ENCODE assay signal across 13 mouse cellular contexts in genomic region chr16:12072573-12072972, GRCm38 (mm10).
"Had no signal": no experiment of that assay in that cellular context is flagged by ENCODE, and none has a peak within 500 bp of the region (broad histone marks: within the 10 kb centered on the region; RNA-seq: fewer than 3 reads in every experiment).

No protein-coding gene starts in this region.

- H3K27ac ChIP-seq: kidney, embryonic 15.5 days; limb, embryonic 15.5 days; liver, embryonic 12.5 days; lung, embryonic 15.5 days; midbrain, embryonic 12.5 days; neural tube, embryonic 13.5 days; stomach, postnatal 0 days had no signal

- H3K4me3 ChIP-seq: kidney, embryonic 15.5 days; limb, embryonic 15.5 days; liver, embryonic 12.5 days; lung, embryonic 15.5 days; midbrain, embryonic 12.5 days; neural tube, embryonic 13.5 days had no signal

- H3K27me3 ChIP-seq: kidney, embryonic 15.5 days; limb, embryonic 15.5 days; liver, embryonic 12.5 days; lung, embryonic 15.5 days; midbrain, embryonic 12.5 days; neural tube, embryonic 13.5 days had no signal

- ATAC-seq: liver, embryonic 12.5 days; midbrain, embryonic 16.5 days had no signal

- DNase-seq: kidney, adult 11 months; lung, postnatal 14 days; retina, postnatal 1 day; right cerebral cortex, postnatal 14 days; thymus, postnatal 4 days had no signal

- H3K4me1 ChIP-seq: liver, embryonic 12.5 days; neural tube, embryonic 13.5 days had no signal

- H3K36me3 ChIP-seq: kidney, embryonic 15.5 days; limb, embryonic 15.5 days; liver, embryonic 12.5 days; lung, embryonic 15.5 days; midbrain, embryonic 12.5 days; neural tube, embryonic 13.5 days had no signal

- H3K4me2 ChIP-seq: kidney, embryonic 15.5 days; limb, embryonic 15.5 days; liver, embryonic 12.5 days; lung, embryonic 15.5 days; midbrain, embryonic 12.5 days; neural tube, embryonic 13.5 days had no signal

- H3K9ac ChIP-seq: kidney, embryonic 15.5 days; limb, embryonic 15.5 days; liver, embryonic 12.5 days; lung, embryonic 15.5 days; midbrain, embryonic 12.5 days; neural tube, embryonic 13.5 days had no signal

- H3K9me3 ChIP-seq: kidney, embryonic 15.5 days; limb, embryonic 15.5 days; liver, embryonic 12.5 days; lung, embryonic 15.5 days; midbrain, embryonic 12.5 days; neural tube, embryonic 13.5 days had no signal
